Mouse (Mus musculus): ENCODE data around the gene Gm3376. TPM values are rescaled to one million over a fixed set of nuclear protein-coding genes. Genes with fewer than 3 reads are reported as not detected.
"Not testable (repeated sequence)": the region's sequence is repeated elsewhere in the genome, so short reads cannot be mapped to it uniquely, and the experiment has no call there.

The Gm3376 gene
- total RNA-seq (2022), result not detected

- DNase-seq (ENCODE audit: low spot score in 2 of 2), result not testable (repeated sequence)
Measured at GRCm38 (mm10) chrY:3771373-3771772, at the start of gene Gm3376. TSS of gene Gm3376 (plus strand) at chrY:3771673.
